Comparison of ENCODE assay signal across 27 mouse cellular contexts in genomic region chr19:10776906-10777305, GRCm38 (mm10). TPM values are rescaled to one million over a fixed set of nuclear protein-coding genes. Genes with fewer than 3 reads are reported as not detected.
DNase-seq lines count a peak whose midpoint lies in the region; ATAC-seq lines count a peak whose summit lies in the region.
"Had no signal": no experiment of that assay in that cellular context is flagged by ENCODE, and none has a peak within 500 bp of the region (broad histone marks: within the 10 kb centered on the region; RNA-seq: fewer than 3 reads in every experiment).

No protein-coding gene starts in this region.

- no peak overlapping the region for H3K27ac ChIP-seq in kidney, embryonic 15.5 days
- H3K27ac ChIP-seq: embryonic facial prominence, embryonic 10.5 days; embryonic facial prominence, embryonic 12.5 days; forebrain, embryonic 13.5 days; forebrain, embryonic 15.5 days had no signal

- 84% methylated on average over 4 of the region's 4 CpGs for WGBS in kidney, embryonic 15.5 days

- peaks cover 3% of the 10 kb centered on the region for H3K4me1 ChIP-seq in kidney, embryonic 15.5 days
- H3K4me1 ChIP-seq: embryonic facial prominence, embryonic 10.5 days; embryonic facial prominence, embryonic 12.5 days; forebrain, embryonic 13.5 days; forebrain, embryonic 15.5 days had no signal

- H3K9me3 ChIP-seq in kidney, embryonic 15.5 days (replicated peaks), result no peaks in the 10 kb centered on the region
- H3K9me3 ChIP-seq: embryonic facial prominence, embryonic 10.5 days; embryonic facial prominence, embryonic 12.5 days; forebrain, embryonic 13.5 days; forebrain, embryonic 15.5 days; G1E had no signal

- H3K36me3 ChIP-seq in kidney, embryonic 15.5 days, result no peaks in the 10 kb centered on the region
- H3K36me3 ChIP-seq: embryonic facial prominence, embryonic 10.5 days; embryonic facial prominence, embryonic 12.5 days; forebrain, embryonic 15.5 days; G1E had no signal

- no peak overlapping the region for H3K4me2 ChIP-seq in kidney, embryonic 15.5 days
- H3K4me2 ChIP-seq: embryonic facial prominence, embryonic 12.5 days; forebrain, embryonic 13.5 days; forebrain, embryonic 15.5 days had no signal

- ATAC-seq in kidney, embryonic 15.5 days (replicated peaks; ENCODE audit: low FRiP score), result no peak
- ATAC-seq: forebrain, embryonic 13.5 days; forebrain, embryonic 15.5 days; forebrain, postnatal 0 days; Patski had no signal

- peak; percentile 34 for DNase-seq in thymus, postnatal 0 days (ENCODE audit: low spot score)
- no peak for DNase-seq in thymus, adult 18-20 months
- DNase-seq in thymus, postnatal 25 days, result peak; percentile 36
- no peak for DNase-seq in thymus, postnatal 4 days
- DNase-seq in T-cell, adult 2 months (ENCODE audit: low spot score), result peak; percentile 27
- peak; percentile 66 for DNase-seq in naive thymus-derived CD4-positive, alpha-beta T cell, adult 2 months (ENCODE audit: low read depth)
- no peak for DNase-seq in cerebellum, adult 11-12 months
- DNase-seq: adrenal gland, adult 2 months; adrenal gland, postnatal 10 days; adrenal gland, postnatal 25 days; cerebellum, adult 11 months; cerebellum, adult 2 months; cerebellum, adult 9-10 months; cerebellum, postnatal 10 days; cerebellum, postnatal 25 days; forebrain, postnatal 0 days had no signal

- no peaks in the 10 kb centered on the region for H3K27me3 ChIP-seq in kidney, embryonic 15.5 days
- H3K27me3 ChIP-seq: CH12.LX; embryonic facial prominence, embryonic 12.5 days; forebrain, embryonic 13.5 days; forebrain, embryonic 15.5 days had no signal

- no peak overlapping the region for H3K4me3 ChIP-seq in kidney, embryonic 15.5 days (replicated peaks)
- H3K4me3 ChIP-seq: embryonic facial prominence, embryonic 10.5 days; embryonic facial prominence, embryonic 12.5 days; forebrain, embryonic 13.5 days; forebrain, embryonic 15.5 days had no signal

- H3K9ac ChIP-seq in kidney, embryonic 15.5 days, result no peak overlapping the region
- H3K9ac ChIP-seq: embryonic facial prominence, embryonic 12.5 days; forebrain, embryonic 13.5 days; forebrain, embryonic 15.5 days; forebrain, postnatal 0 days had no signal

RNA-seq across cellular contexts. Expression of gene Cd5, which starts 38.1 kb away (rescaled TPM):
- polyA plus RNA-seq in thymus, postnatal 0 days (2015; fragmentation: Nextera tagmentation; extraction: Ambion mirVana), result 116 and 132 TPM in 2 replicates
- polyA plus RNA-seq in kidney, embryonic 15.5 days (2015; fragmentation: Nextera tagmentation; extraction: Ambion mirVana), result 0.34 and 0.82 TPM in 2 replicates
- polyA plus RNA-seq: forebrain, embryonic 13.5 days; G1E; Patski had no signal

RNA-seq across cellular contexts. Expression of gene Cd6, which starts 53.0 kb away (rescaled TPM):
- 141 and 145 TPM in 2 replicates for polyA plus RNA-seq in thymus, postnatal 0 days (2015; fragmentation: Nextera tagmentation; extraction: Ambion mirVana)
- 0.26 TPM in 1 of 2 replicates, not detected in the other for polyA plus RNA-seq in kidney, embryonic 15.5 days (2015; fragmentation: Nextera tagmentation; extraction: Ambion mirVana)
- polyA plus RNA-seq: brain, embryonic 14.5 days; embryonic facial prominence, embryonic 12.5 days; embryonic facial prominence, embryonic 14.5 days; forebrain, embryonic 11.5 days; forebrain, embryonic 13.5 days; forebrain, embryonic 15.5 days; G1E had no signal

Comparison
In these comparisons a context has a peak if more than half of its experiments do, and no peak if none do; other contexts are left out.
1. DNase-seq: peak in thymus, postnatal 0 days (single experiment), thymus, postnatal 25 days (single experiment), T-cell, adult 2 months (single experiment) and naive thymus-derived CD4-positive, alpha-beta T cell, adult 2 months (single experiment); none in thymus, adult 18-20 months (0 of 2), thymus, postnatal 4 days (single experiment) and cerebellum, adult 11-12 months (single experiment).
2. RNA of gene Cd5, which starts 38.1 kb away (polyA plus RNA-seq): 116 to 132 TPM in thymus, postnatal 0 days; 0.34 to 0.82 TPM in kidney, embryonic 15.5 days; every median in the first group is over 10 times any median in the second.
3. RNA of gene Cd6, which starts 53.0 kb away (polyA plus RNA-seq): 141 to 145 TPM in thymus, postnatal 0 days; 0.26 TPM in kidney, embryonic 15.5 days; every median in the first group is over 100 times any median in the second.